Mouse (Mus musculus) cerebral cortex, adult 2 months (tissue): Measurements from ENCODE around the gene Tepp.

Experiments
- WGBS: fragments of 180-500 bp; shearing (Covaris S2); methylation state at CpG from one replicate; pipeline ENCODE4 v1.1.7; 2018; 5-methylcytosine and 5-hydroxymethylcytosine counted together

Gene Tepp

GRCm38 (mm10) chr8:95363849-95364248, 53.5 kb downstream of the Tepp start:
- 99% methylated on average over 2 of the region's 2 CpGs for WGBS

GRCm38 (mm10) chr8:95369581-95370326, 59.4 kb downstream of the Tepp start:
- WGBS, result 82% methylated on average over 20 of the region's 20 CpGs

- WGBS, result 74% methylated on average over 12 of the region's 12 CpGs
These were observed 63.1 kb downstream of the Tepp start for GRCm38 (mm10) chr8:95373389-95374002.

- WGBS, result 73% methylated on average over 3 of the region's 3 CpGs
These were observed 64.1 kb downstream of the Tepp start for GRCm38 (mm10) chr8:95374429-95374828.

GRCm38 (mm10) chr8:95375374-95375930, 65.1 kb downstream of the Tepp start:
- WGBS, result 76% methylated on average over 7 of the region's 7 CpGs
